Mouse (Mus musculus) bone marrow, adult 2 months (tissue): ENCODE data around the gene Rbbp5. TPM values are rescaled to one million over a fixed set of nuclear protein-coding genes. Genes with fewer than 3 reads are reported as not detected.
"Not testable (repeated sequence)": the region's sequence is repeated elsewhere in the genome, so short reads cannot be mapped to it uniquely, and the experiment has no call there.

Experiments
- H3K27ac ChIP-seq: fragments of 200-500 bp; 2 replicates; pipeline ENCODE4 v1.5.1; 2012; ENCODE audit warnings: low read depth, mild to moderate bottlenecking, control low read depth, inconsistent platforms, low read length; ENCODE audit not compliant: control insufficient read depth, poor library complexity, insufficient read depth
- H3K4me1 ChIP-seq: fragments of 200-500 bp; 2 replicates; pipeline ENCODE4 v1.6.1; 2011; ENCODE audit warnings: low read length; ENCODE audit not compliant: control insufficient read depth, insufficient read depth
- H3K4me3 ChIP-seq: fragments of 200-500 bp; replicated peaks from 2 replicates; pipeline ENCODE3; 2011; ENCODE audit warnings: mild to moderate bottlenecking, low read depth, low read length, control low read depth; ENCODE audit not compliant: control insufficient read depth
- CTCF ChIP-seq: fragments of 200-500 bp; IDR thresholded peaks from 2 replicates; pipeline ENCODE4 v1.5.1; 2011; ENCODE audit warnings: low read length, control low read depth; ENCODE audit not compliant: control insufficient read depth, insufficient read depth
- POLR2A ChIP-seq: fragments of 200-500 bp; IDR thresholded peaks from 2 replicates; pipeline ENCODE4 v1.6.1; 2011; ENCODE audit warnings: low read depth, mild to moderate bottlenecking, control low read depth, low read length, borderline replicate concordance; ENCODE audit not compliant: control insufficient read depth
- WGBS: fragments of 180-500 bp; shearing (Covaris S2); methylation state at CpG from one replicate; pipeline ENCODE4 v1.1.7; 2018; 5-methylcytosine and 5-hydroxymethylcytosine counted together
- polyA plus RNA-seq: library from polyadenylated mRNA; stranded (reverse); fragments of >200 nt; gene quantifications from 2 replicates; pipeline ENCODE4 v1.2.4, GENCODE M21; 2011; ENCODE audit warnings: low replicate concordance; ENCODE audit not compliant: missing spikeins, insufficient read depth, insufficient read length

Gene Rbbp5
- polyA plus RNA-seq, 1 experiment, result 25.5 TPM

DNA sequence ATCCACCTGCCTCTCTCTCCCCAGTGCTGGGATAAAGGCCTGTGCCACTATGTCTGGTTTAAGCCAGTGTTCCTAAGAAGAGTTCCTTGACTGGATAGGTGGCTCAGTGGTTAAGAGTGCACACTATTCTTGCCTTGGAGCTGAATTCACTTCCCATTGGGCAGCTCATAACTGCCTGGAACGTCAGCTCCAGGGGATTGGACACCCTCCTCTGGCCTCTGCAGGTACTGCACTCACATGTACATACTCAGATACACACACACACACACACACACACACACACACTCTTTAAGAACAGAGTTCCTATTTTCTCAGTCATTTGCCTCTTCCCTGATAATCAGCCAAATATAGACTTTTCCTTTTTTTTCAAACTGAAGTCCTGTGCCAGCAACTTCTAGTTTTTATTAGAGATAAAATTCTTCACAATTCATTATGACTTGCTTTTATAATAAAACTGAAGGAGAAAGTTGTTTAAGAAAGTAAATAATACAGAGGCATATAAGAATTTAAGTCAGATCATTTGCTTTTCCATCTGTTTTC lies 36.2 kb upstream of the Rbbp5 start:
- Histone ChIP-seq H3K4me3 (no peak overlapping the region), H3K4me1 (peaks cover 2% of the 10 kb centered on the region; the same call in 1 of the 2 replicates), H3K27ac (no peak overlapping the region)
- no peak for TF ChIP-seq CTCF
- 85% methylated on average over 1 of the region's 1 CpGs for WGBS

DNA sequence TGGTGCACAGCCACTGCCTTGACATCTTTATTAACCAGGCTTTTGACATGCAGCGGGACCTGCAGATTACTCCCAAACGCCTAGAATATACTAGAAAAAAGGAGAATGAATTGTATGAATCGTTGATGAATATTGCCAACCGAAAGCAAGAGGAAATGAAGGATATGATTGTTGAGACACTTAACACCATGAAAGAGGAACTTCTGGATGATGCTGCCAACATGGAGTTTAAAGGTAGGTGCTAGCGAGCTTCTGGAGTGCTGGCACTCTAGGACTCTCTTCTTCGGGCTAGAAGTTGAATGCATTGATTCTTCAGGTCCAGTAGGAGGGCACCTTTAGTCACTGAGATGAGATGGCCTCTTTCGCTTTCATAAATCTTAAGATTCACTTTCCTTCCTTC lies 27.4 kb upstream of the Rbbp5 start:
- 58% methylated on average over 7 of the region's 7 CpGs for WGBS
- no peak for TF ChIP-seq POLR2A
- TF ChIP-seq CTCF, result no peak

DNA sequence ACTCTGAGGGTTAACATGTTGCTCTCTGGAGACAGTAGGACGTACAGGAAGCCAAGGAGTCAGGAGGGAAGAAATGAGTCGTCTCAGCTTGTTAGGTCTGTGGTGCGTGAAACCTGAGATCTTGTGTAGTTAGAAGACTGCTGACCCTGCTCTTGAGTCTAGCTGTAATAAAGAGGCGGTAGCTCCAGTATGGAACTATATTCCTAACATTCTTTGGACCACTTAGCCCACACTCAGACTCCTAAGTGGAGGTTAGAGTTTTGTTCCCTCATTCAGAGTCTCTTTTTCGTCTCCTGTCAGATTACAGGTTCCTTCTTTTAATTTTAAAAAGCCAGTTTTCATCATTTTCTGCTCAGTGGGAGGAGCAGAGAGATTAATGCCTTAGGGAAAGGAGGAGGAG lies 12.5 kb upstream of the Rbbp5 start:
- Histone ChIP-seq H3K4me3 (no peak overlapping the region), H3K4me1 (no peaks in the 10 kb centered on the region), H3K27ac (no peak overlapping the region)
- TF ChIP-seq POLR2A (no peak), CTCF (no peak)
- WGBS, result 80% methylated on average over 5 of the region's 5 CpGs

More for the DNA sequence above, 27.4 kb upstream of the Rbbp5 start:
- Histone ChIP-seq H3K27ac (peak overlapping the region; percentile 24; the same call in 1 of the 2 replicates), H3K4me3 (no peak overlapping the region), H3K4me1 (no peaks in the 10 kb centered on the region; the same call in 1 of the 2 replicates)

DNA sequence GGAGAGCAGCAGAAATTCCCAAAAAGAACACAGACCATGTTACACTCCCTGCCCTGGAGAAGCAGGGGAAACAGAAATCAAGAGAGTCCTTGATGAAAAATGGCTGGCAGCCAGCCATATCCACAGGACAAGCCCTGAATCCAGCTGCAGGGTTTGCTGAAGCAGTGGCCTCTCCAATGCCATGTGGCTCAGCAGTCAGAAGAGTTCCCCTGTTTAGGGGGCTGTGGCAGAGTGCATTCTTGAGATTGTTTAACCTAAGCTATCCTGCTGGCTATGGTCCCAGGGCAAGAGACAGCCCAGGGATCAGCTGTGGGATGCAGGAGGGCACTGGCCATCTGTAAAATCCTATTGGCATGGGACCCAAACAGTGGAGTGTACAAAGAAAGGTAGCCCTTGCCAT lies 8.2 kb upstream of the Rbbp5 start:
- Histone ChIP-seq H3K4me3 (no peak overlapping the region), H3K27ac (no peak overlapping the region), H3K4me1 (peaks cover 3% of the 10 kb centered on the region; the same call in 1 of the 2 replicates)
- TF ChIP-seq CTCF (no peak), POLR2A (no peak)

DNA sequence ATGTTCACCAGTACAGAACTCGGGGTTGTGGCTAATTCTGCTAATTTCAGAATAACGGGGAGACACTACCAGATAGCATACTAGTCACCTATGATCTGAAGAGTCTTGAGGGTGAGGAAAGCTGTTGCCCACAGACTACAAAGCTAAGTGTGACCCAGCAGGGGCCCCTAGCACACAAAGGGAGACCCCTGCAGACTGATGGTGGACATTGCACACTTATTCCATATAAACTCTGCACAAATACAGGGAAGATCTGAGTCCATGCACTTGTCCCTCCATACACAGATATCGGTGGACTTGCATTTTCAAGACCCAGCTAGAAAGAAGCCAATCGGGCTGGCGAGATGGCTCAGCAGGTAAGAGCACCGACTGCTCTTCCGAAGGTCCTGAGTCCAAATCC lies 7.6 kb upstream of the Rbbp5 start:
- no peak overlapping the region for H3K27ac ChIP-seq
- TF ChIP-seq POLR2A (no peak), CTCF (no peak)
- H3K4me1 ChIP-seq, result peaks cover 3% of the 10 kb centered on the region; the same call in 1 of the 2 replicates
- 93% methylated on average over 7 of the region's 7 CpGs for WGBS
- H3K4me3 ChIP-seq, result no peak overlapping the region

DNA sequence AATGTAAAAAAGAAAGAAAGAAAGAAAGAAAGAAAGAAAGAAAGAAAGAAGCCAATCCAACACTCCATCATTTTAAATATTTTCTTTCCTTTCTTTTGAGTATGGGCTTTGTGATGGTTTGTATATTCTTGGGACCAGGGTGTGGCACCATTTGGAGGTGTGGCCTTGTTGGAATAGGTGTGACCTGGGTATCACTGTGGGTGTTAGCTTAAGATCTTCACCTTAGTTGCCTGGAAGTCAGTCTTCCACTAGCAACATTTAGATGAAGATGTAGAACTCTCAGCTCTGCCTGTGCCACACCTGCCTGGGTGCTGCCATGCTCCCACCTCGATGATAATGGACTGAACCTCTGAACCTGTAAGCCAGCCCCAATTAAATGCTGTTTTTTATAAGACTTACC lies 7.1 kb upstream of the Rbbp5 start:
- 79% methylated on average over 1 of the region's 1 CpGs for whole genome bisulfite sequencing
- H3K27ac ChIP-seq, H3K4me3 ChIP-seq, H3K4me1 ChIP-seq: not testable (repeated sequence)

DNA sequence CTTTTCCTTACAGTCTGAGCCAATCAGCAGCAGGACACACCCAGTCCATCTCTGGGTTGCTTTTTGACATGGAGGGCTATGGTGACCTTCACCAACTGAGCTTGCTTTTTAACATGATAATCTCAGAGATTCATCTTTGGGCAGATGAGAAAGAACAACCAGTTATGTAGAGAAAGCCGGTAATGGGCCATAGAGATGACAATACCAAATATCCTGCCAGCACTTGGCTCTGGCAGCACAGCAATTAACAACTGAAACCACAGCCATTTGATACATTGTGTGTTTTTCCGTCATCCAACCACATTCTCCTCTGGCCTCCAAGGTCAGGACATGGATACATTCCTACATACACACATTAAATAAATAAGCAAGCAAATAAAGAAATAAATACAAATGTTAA lies 6.1 kb upstream of the Rbbp5 start:
- TF ChIP-seq POLR2A, result no peak
- TF ChIP-seq CTCF, result no peak
- WGBS, result 86% methylated on average over 2 of the region's 2 CpGs

DNA sequence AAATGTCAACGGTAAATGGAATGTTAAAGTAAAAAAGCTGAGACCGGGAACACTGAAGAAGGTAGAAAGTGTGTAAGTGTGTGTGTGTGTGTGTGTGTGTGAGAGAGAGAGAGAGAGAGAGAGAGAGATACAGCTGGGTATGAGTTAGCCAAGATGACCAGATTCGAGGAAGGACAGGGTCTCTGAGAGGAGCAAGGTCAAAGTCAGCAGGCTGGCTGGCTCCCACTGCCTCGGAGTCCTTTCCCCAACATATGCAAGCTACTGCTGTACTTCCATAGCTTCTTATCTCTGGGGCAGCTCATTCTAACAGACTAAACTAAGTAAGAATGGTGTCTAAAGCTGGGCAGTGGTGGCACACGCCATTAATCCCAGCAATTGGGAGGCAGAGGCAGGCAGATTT lies 5.7 kb upstream of the Rbbp5 start:
- 87% methylated on average over 5 of the region's 5 CpGs for WGBS
- Histone ChIP-seq H3K27ac (no peak overlapping the region), H3K4me1 (peaks cover 3% of the 10 kb centered on the region; the same call in 1 of the 2 replicates), H3K4me3 (no peak overlapping the region)
- no peak for TF ChIP-seq CTCF
- TF ChIP-seq POLR2A, result no peak

More for the DNA sequence above, 6.1 kb upstream of the Rbbp5 start:
- Histone ChIP-seq H3K27ac (no peak overlapping the region), H3K4me3 (no peak overlapping the region), H3K4me1 (peaks cover 3% of the 10 kb centered on the region; the same call in 1 of the 2 replicates)

DNA sequence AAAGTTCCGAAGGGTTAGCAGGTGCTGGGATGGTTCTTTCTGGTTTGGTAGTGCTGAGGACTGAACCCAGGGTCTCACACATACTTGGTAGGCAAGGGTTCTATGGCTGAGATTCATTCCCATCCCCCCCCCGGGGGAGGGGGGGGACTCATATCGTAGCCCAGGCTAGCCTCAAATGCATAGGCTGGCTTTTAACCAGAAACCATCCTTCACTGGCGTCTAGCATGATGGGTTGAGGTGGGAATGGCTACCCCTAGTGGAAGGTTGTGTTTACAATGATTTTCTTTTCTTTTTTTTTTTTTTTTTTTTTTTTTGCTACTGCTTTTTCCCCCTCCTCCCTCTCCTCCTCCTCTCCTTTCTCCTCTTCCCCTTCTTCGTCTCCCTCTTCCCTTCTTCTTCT lies 4.6 kb upstream of the Rbbp5 start:
- H3K4me3 ChIP-seq, result no peak overlapping the region
- 43% methylated on average over 5 of the region's 5 CpGs for WGBS
- H3K4me1 ChIP-seq, result peaks cover 3% of the 10 kb centered on the region; the same call in 1 of the 2 replicates
- TF ChIP-seq CTCF (no peak), POLR2A (no peak)
- no peak overlapping the region for H3K27ac ChIP-seq
